Mouse (Mus musculus): ENCODE measurements around the gene Olfr578. TPM values are rescaled to one million over a fixed set of nuclear protein-coding genes. Genes with fewer than 3 reads are reported as not detected.

Olfr578 gene
- polyA plus RNA-seq (2012; rRNA removed) = not detected in 2 replicates

GRCm38 (mm10) chr7:102989224-102989623 is at the start of gene Olfr578:
Olfr578 (minus strand) TSS chr7:102989324.
- no peaks in the 10 kb centered on the region for H3K4me1 ChIP-seq (ENCODE audit: control insufficient read depth, insufficient read depth, low read length)
- H3K36me3 ChIP-seq (ENCODE audit: control insufficient read depth, insufficient read depth, low read length) = no peaks in the 10 kb centered on the region
- TF ChIP-seq CTCF (IDR thresholded peaks at IDR 0.05; ENCODE audit: control insufficient read depth, insufficient read depth, insufficient replicate concordance, low read depth, low read length) (no peak), POLR2A (IDR thresholded peaks at IDR 0.05; ENCODE audit: control insufficient read depth, low read depth, low read length) (no peak)
- H3K27me3 ChIP-seq (ENCODE audit: control insufficient read depth, insufficient read depth, low read length) = no peaks in the 10 kb centered on the region
- H3K27ac ChIP-seq (ENCODE audit: control insufficient read depth, insufficient read depth, low read depth, low read length) = no peak within 1 kb of the TSS
- no peak within 1 kb of the TSS for H3K4me3 ChIP-seq (ENCODE audit: control insufficient read depth, low read depth, low read length)

DNA sequence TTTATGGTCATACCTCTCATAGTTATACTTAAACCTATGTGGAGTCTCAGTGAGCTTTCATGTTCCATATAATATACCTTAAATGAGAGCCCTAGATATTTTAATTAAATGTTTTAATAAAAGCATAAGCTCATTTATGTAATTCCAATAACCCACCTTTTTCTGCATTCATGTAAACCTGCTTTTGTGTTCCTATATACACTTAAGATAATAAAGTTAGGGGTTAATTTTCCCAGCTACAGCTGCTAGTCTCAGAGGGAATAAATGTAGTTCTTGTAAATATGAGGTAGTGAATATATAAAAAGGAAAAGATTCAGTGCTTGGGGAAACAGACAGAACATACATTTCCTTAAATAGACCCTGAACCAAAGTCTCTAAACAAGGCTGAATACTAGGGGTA is 48.6 kb upstream of the Olfr578 start, which contains the start of gene Olfr582:
Gene Olfr582, plus strand, starts transcription at position 301 of the 400 bp plus-strand sequence.
- H3K36me3 ChIP-seq (ENCODE audit: control insufficient read depth, insufficient read depth, low read length) = no peaks in the 10 kb centered on the region
- H3K27me3 ChIP-seq (ENCODE audit: control insufficient read depth, insufficient read depth, low read length) = no peaks in the 10 kb centered on the region
- H3K27ac ChIP-seq (ENCODE audit: control insufficient read depth, insufficient read depth, low read depth, low read length) = no peak within 1 kb of the TSS
- no peaks in the 10 kb centered on the region for H3K4me1 ChIP-seq (ENCODE audit: control insufficient read depth, insufficient read depth, low read length)
- TF ChIP-seq CTCF (IDR thresholded peaks at IDR 0.05; ENCODE audit: control insufficient read depth, insufficient read depth, insufficient replicate concordance, low read depth, low read length) (no peak), POLR2A (IDR thresholded peaks at IDR 0.05; ENCODE audit: control insufficient read depth, low read depth, low read length) (no peak)
- no peak within 1 kb of the TSS for H3K4me3 ChIP-seq (ENCODE audit: control insufficient read depth, low read depth, low read length)

DNA sequence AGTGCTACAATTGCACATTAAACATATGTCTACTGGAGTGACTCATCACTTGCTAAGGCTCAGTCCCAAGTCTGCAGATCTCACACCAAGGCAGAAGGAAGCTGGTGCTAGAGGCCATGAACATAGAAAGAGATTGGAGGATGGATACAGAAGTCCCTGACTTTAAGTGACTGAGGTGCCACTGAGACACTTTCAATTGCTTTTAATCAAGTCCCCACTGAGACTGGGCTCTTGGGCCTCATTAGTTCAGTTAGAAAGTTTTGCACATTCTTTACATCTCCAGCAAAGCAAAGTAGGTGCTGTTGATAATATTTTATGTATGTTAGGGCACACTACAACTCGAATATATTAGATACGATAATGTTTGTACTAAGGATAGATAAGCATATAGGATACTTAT is 13.3 kb downstream of the Olfr578 start, which contains the start of gene Olfr577:
Gene Olfr577, minus strand, starts transcription at position 101 of the 400 bp plus-strand sequence.
- TF ChIP-seq CTCF (IDR thresholded peaks at IDR 0.05; ENCODE audit: control insufficient read depth, insufficient read depth, insufficient replicate concordance, low read depth, low read length) (no peak), POLR2A (IDR thresholded peaks at IDR 0.05; ENCODE audit: control insufficient read depth, low read depth, low read length) (no peak)
- Histone ChIP-seq H3K27ac (ENCODE audit: control insufficient read depth, insufficient read depth, low read depth, low read length) (no peak within 1 kb of the TSS), H3K27me3 (ENCODE audit: control insufficient read depth, insufficient read depth, low read length) (no peaks in the 10 kb centered on the region)

DNA sequence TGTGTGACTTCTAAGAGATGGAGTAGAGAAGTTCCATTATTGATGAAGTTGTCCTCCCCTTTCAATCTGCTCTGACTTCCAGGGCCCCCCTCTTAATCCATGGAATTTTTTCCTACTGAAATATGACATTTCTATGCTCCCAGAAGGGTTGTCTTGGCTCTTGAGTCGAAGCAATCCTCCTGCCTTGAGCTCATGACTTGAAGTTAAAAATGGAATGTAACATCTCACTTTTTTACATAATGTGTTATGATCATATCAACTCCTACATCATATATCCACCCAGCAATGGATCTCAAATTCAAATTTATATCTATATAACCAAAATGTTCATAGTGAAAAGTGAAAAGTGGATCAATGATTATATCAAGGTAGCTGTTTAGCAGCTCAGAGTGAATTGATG is 14.7 kb downstream of the Olfr578 start:
- Histone ChIP-seq H3K27ac (ENCODE audit: control insufficient read depth, insufficient read depth, low read depth, low read length) (no peak overlapping the region), H3K36me3 (ENCODE audit: control insufficient read depth, insufficient read depth, low read length) (no peaks in the 10 kb centered on the region), H3K4me3 (ENCODE audit: control insufficient read depth, low read depth, low read length) (no peak overlapping the region), H3K4me1 (ENCODE audit: control insufficient read depth, insufficient read depth, low read length) (no peaks in the 10 kb centered on the region), H3K27me3 (ENCODE audit: control insufficient read depth, insufficient read depth, low read length) (no peaks in the 10 kb centered on the region)
- TF ChIP-seq CTCF (IDR thresholded peaks at IDR 0.05; ENCODE audit: control insufficient read depth, insufficient read depth, insufficient replicate concordance, low read depth, low read length) (no peak), POLR2A (IDR thresholded peaks at IDR 0.05; ENCODE audit: control insufficient read depth, low read depth, low read length) (no peak)

More for the DNA sequence above, 13.3 kb downstream of the Olfr578 start, which contains the start of gene Olfr577:
- H3K4me3 ChIP-seq (ENCODE audit: control insufficient read depth, low read depth, low read length) = no peak within 1 kb of the TSS
- H3K4me1 ChIP-seq (ENCODE audit: control insufficient read depth, insufficient read depth, low read length) = no peaks in the 10 kb centered on the region
- no peaks in the 10 kb centered on the region for H3K36me3 ChIP-seq (ENCODE audit: control insufficient read depth, insufficient read depth, low read length)

- no peaks in the 10 kb centered on the region for H3K4me1 ChIP-seq (ENCODE audit: control insufficient read depth, insufficient read depth, low read length)
- no peaks in the 10 kb centered on the region for H3K36me3 ChIP-seq (ENCODE audit: control insufficient read depth, insufficient read depth, low read length)
- TF ChIP-seq POLR2A (IDR thresholded peaks at IDR 0.05; ENCODE audit: control insufficient read depth, low read depth, low read length) (no peak), CTCF (IDR thresholded peaks at IDR 0.05; ENCODE audit: control insufficient read depth, insufficient read depth, insufficient replicate concordance, low read depth, low read length) (no peak)
- H3K4me3 ChIP-seq (ENCODE audit: control insufficient read depth, low read depth, low read length) = no peak within 1 kb of the TSS
- no peak within 1 kb of the TSS for H3K27ac ChIP-seq (ENCODE audit: control insufficient read depth, insufficient read depth, low read depth, low read length)
- no peaks in the 10 kb centered on the region for H3K27me3 ChIP-seq (ENCODE audit: control insufficient read depth, insufficient read depth, low read length)
Observed at GRCm38 (mm10) chr7:102962360-102962759, 26.8 kb downstream of the Olfr578 start, which contains the start of gene Olfr576. Olfr576 (plus strand) TSS chr7:102962660.

DNA sequence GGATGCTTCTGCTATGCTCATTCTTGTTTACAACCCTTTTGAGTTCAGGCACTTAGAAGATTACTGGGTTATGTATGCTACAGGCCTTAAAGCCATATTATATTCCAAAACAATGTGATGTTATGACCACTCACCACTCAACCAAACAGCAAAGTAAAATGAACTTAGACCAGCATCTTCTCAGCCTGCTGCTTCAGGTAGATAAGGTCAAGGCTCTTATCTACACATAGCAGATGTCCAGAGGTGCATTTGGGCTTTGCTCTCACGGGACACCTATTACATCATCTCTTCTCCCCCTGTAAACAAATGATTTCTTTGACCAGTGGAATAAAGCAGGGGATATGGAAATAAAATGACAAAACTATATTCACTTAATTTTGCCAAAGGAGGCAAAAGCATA is 30.5 kb downstream of the Olfr578 start, which contains the start of gene Olfr575:
Gene Olfr575, minus strand, starts transcription at position 183 of the 400 bp plus-strand sequence.
- no peaks in the 10 kb centered on the region for H3K36me3 ChIP-seq (ENCODE audit: control insufficient read depth, insufficient read depth, low read length)
- H3K4me1 ChIP-seq (ENCODE audit: control insufficient read depth, insufficient read depth, low read length) = no peaks in the 10 kb centered on the region
- no peak within 1 kb of the TSS for H3K27ac ChIP-seq (ENCODE audit: control insufficient read depth, insufficient read depth, low read depth, low read length)
- TF ChIP-seq CTCF (IDR thresholded peaks at IDR 0.05; ENCODE audit: control insufficient read depth, insufficient read depth, insufficient replicate concordance, low read depth, low read length) (no peak), POLR2A (IDR thresholded peaks at IDR 0.05; ENCODE audit: control insufficient read depth, low read depth, low read length) (no peak)
- H3K4me3 ChIP-seq (ENCODE audit: control insufficient read depth, low read depth, low read length) = no peak within 1 kb of the TSS
- H3K27me3 ChIP-seq (ENCODE audit: control insufficient read depth, insufficient read depth, low read length) = no peaks in the 10 kb centered on the region

- H3K27me3 ChIP-seq (ENCODE audit: control insufficient read depth, insufficient read depth, low read length) = no peaks in the 10 kb centered on the region
- no peak overlapping the region for H3K4me3 ChIP-seq (ENCODE audit: control insufficient read depth, low read depth, low read length)
- no peaks in the 10 kb centered on the region for H3K4me1 ChIP-seq (ENCODE audit: control insufficient read depth, insufficient read depth, low read length)
- no peak overlapping the region for H3K27ac ChIP-seq (ENCODE audit: control insufficient read depth, insufficient read depth, low read depth, low read length)
- no peak for TF ChIP-seq CTCF (IDR thresholded peaks at IDR 0.05; ENCODE audit: control insufficient read depth, insufficient read depth, insufficient replicate concordance, low read depth, low read length)
- TF ChIP-seq POLR2A (IDR thresholded peaks at IDR 0.05; ENCODE audit: control insufficient read depth, low read depth, low read length) = no peak
- H3K36me3 ChIP-seq (ENCODE audit: control insufficient read depth, insufficient read depth, low read length) = no peaks in the 10 kb centered on the region
Observed at GRCm38 (mm10) chr7:102958137-102958536, 31.0 kb downstream of the Olfr578 start.

Data from testis, adult 2 months (tissue).